Mouse (Mus musculus) heart, postnatal 10 days (tissue): ENCODE results near the gene Tlr11. TPM values are rescaled to one million over a fixed set of nuclear protein-coding genes. Genes with fewer than 3 reads are reported as not detected.

Experiments
- DNase-seq, 2 experiments: peaks; one replicate each; pipeline ENCODE4 v3.0.0; 2021
- intact Hi-C: fragments of 180-260 bp; cut with DNase I; formaldehyde crosslinking; loops from one replicate; pipeline ENCODE4 v1.15.1; 2025
- total RNA-seq, 2 experiments: library from RNA; stranded (reverse); gene quantifications; 2 replicates each; pipeline ENCODE4 v1.2.3; 2021

The Tlr11 gene
- under 1 TPM in 1 of 2 experiments, not detected in 1; 0.12 TPM for total RNA-seq

- intact Hi-C loops: no loop called here
- no peak for DNase-seq
Measured at GRCm38 (mm10) chr14:50357593-50357992, at the start of gene Tlr11. TSS of gene Tlr11 (plus strand) at chr14:50357914.

- no peak for DNase-seq
- intact Hi-C loops: no loop called here
Measured at GRCm38 (mm10) chr14:50326661-50327060, 31.1 kb upstream of the Tlr11 start, which contains the start of gene Olfr734. TSS of gene Olfr734 (minus strand) at chr14:50326761.

- intact Hi-C loops: no loop called here
- DNase-seq: no peak
Measured at GRCm38 (mm10) chr14:50348796-50349195, 8.9 kb upstream of the Tlr11 start, which contains the start of gene Olfr735. TSS of gene Olfr735 (minus strand) at chr14:50348872.

- intact Hi-C loops: no loop called here
- DNase-seq: peak; percentile 4 to 9
Measured at GRCm38 (mm10) chr14:50352438-50352837, 5.3 kb upstream of the Tlr11 start.

GRCm38 (mm10) chr14:50356725-50357124 lies 989 bp upstream of the Tlr11 start:
- intact Hi-C loops: no loop called here

GRCm38 (mm10) chr14:50360480-50360879 lies 2.8 kb downstream of the Tlr11 start:
- intact Hi-C loops: no loop called here
- no peak for DNase-seq

More at GRCm38 (mm10) chr14:50356725-50357124, 989 bp upstream of the Tlr11 start:
- no peak for DNase-seq

GRCm38 (mm10) chr14:50363561-50363960 lies 5.8 kb downstream of the Tlr11 start:
- intact Hi-C loops: no loop called here
- no peak for DNase-seq

GRCm38 (mm10) chr14:50380863-50381262 lies 23.1 kb downstream of the Tlr11 start, which contains the start of gene Olfr736:
TSS of gene Olfr736 (plus strand) at chr14:50381163.
- intact Hi-C loops: no loop called here
- DNase-seq: no peak

- DNase-seq: no peak
- intact Hi-C loops: no loop called here
Measured at GRCm38 (mm10) chr14:50407268-50407667, 49.6 kb downstream of the Tlr11 start, which contains the start of gene Olfr738. TSS of gene Olfr738 (plus strand) at chr14:50407568.

Other genes starting within 250 kb of the Tlr11 start
- gene Olfr727, start 234.7 kb upstream of the Tlr11 start, total RNA-seq: not detected
- gene Olfr728, start 215.2 kb upstream of the Tlr11 start, total RNA-seq: not detected
- not detected for gene Olfr729, start 205.0 kb upstream of the Tlr11 start, total RNA-seq
- not detected for gene Olfr730, start 169.7 kb upstream of the Tlr11 start, total RNA-seq
- not detected for gene Olfr731, start 116.0 kb upstream of the Tlr11 start, total RNA-seq
- gene Olfr732, start 73.7 kb upstream of the Tlr11 start, total RNA-seq: not detected
- not detected for gene Olfr733, start 56.4 kb upstream of the Tlr11 start, total RNA-seq
- gene Olfr734, start 31.2 kb upstream of the Tlr11 start, total RNA-seq: not detected
- not detected for gene Olfr735, start 9.0 kb upstream of the Tlr11 start, total RNA-seq
- gene Olfr736, start 23.2 kb downstream of the Tlr11 start, total RNA-seq: not detected
- gene Olfr738, start 49.7 kb downstream of the Tlr11 start, total RNA-seq: not detected
- gene Olfr739, start 60.7 kb downstream of the Tlr11 start, total RNA-seq: not detected
- gene Olfr740, start 87.6 kb downstream of the Tlr11 start, total RNA-seq: not detected
- gene Olfr741, start 114.8 kb downstream of the Tlr11 start, total RNA-seq: not detected
- gene Olfr742, start 145.7 kb downstream of the Tlr11 start, total RNA-seq: not detected
- gene Olfr743, start 163.9 kb downstream of the Tlr11 start, total RNA-seq: not detected